Mouse (Mus musculus): ENCODE data around the gene Stard3.

Stard3 gene

GRCm38 (mm10) chr11:98400161-98400726 is 42.1 kb downstream of the Stard3 start, which contains the start of gene Pgap3:
Pgap3 (minus strand) TSS chr11:98400490.
- DNase-seq, result peak; percentile 91

- DNase-seq, result peak; percentile 63
These were observed 42.6 kb downstream of the Stard3 start for GRCm38 (mm10) chr11:98400816-98401215.

GRCm38 (mm10) chr11:98406621-98407020 is 48.5 kb downstream of the Stard3 start:
- DNase-seq, result no peak

- peak; percentile 86 for DNase-seq
These were observed 50.7 kb downstream of the Stard3 start for GRCm38 (mm10) chr11:98408872-98409271.

GRCm38 (mm10) chr11:98409341-98409822 is 51.2 kb downstream of the Stard3 start:
- DNase-seq, result peak; percentile 64

GRCm38 (mm10) chr11:98412273-98412796 is 54.2 kb downstream of the Stard3 start, which contains the start of gene Erbb2:
Erbb2 (plus strand) TSS chr11:98412470.
- peak; percentile 81 for DNase-seq

GRCm38 (mm10) chr11:98412797-98413301 is 54.7 kb downstream of the Stard3 start:
- no peak for DNase-seq

- DNase-seq, result peak; percentile 50
These were observed 55.6 kb downstream of the Stard3 start for GRCm38 (mm10) chr11:98413731-98414130.

GRCm38 (mm10) chr11:98414162-98414561 is 56.0 kb downstream of the Stard3 start:
- DNase-seq, result peak; percentile 39

GRCm38 (mm10) chr11:98417074-98417473 is 58.9 kb downstream of the Stard3 start:
- DNase-seq, result no peak

- DNase-seq, result no peak
These were observed 60.1 kb downstream of the Stard3 start for GRCm38 (mm10) chr11:98418273-98418672.

- peak; percentile 82 for DNase-seq
These were observed 60.9 kb downstream of the Stard3 start for GRCm38 (mm10) chr11:98418939-98419547.

GRCm38 (mm10) chr11:98426592-98426991 is 68.4 kb downstream of the Stard3 start:
- peak; percentile 50 for DNase-seq

- DNase-seq, result no peak
These were observed 70.3 kb downstream of the Stard3 start for GRCm38 (mm10) chr11:98428436-98428835.
